Mouse (Mus musculus) neural tube, embryonic 15.5 days (tissue): ENCODE results near the gene Fbf1. TPM values are rescaled to one million over a fixed set of nuclear protein-coding genes. Genes with fewer than 3 reads are reported as not detected.
A peak's percentile ranks its signal among the peaks of the same experiment; 100 is the strongest.

ENCODE experiments used
- ATAC-seq: fragments of 200-750 bp; cut with Nextera tagmentation; 2 replicates; pipeline ENCODE4 v1.8.0; 2017; ENCODE audit warnings: mild to moderate bottlenecking, moderate TSS enrichment, moderate library complexity; ENCODE audit not compliant: low FRiP score
- H3K27ac ChIP-seq: fragments of 300-500 bp; sonication (generic); replicated peaks from 2 replicates; pipeline ENCODE4 v1.5.1; 2015; ENCODE audit warnings: mild to moderate bottlenecking, inconsistent platforms
- H3K27me3 ChIP-seq: fragments of 300-500 bp; sonication (generic); replicated peaks from 2 replicates; pipeline ENCODE4 v1.6.1; 2015; ENCODE audit warnings: inconsistent platforms
- H3K36me3 ChIP-seq: fragments of 300-500 bp; sonication (generic); 2 replicates; pipeline ENCODE4 v1.6.1; 2015; ENCODE audit warnings: inconsistent platforms
- H3K4me1 ChIP-seq: fragments of 300-500 bp; sonication (generic); 2 replicates; pipeline ENCODE4 v1.6.1; 2015; ENCODE audit warnings: inconsistent platforms
- H3K4me2 ChIP-seq: fragments of 300-500 bp; sonication (generic); 2 replicates; pipeline ENCODE4 v1.6.1; 2015; ENCODE audit warnings: inconsistent platforms, mild to moderate bottlenecking, moderate library complexity
- H3K4me3 ChIP-seq: fragments of 300-500 bp; sonication (generic); replicated peaks from 2 replicates; pipeline ENCODE4 v1.5.1; 2015; ENCODE audit warnings: mild to moderate bottlenecking, inconsistent platforms
- H3K9ac ChIP-seq: fragments of 300-500 bp; sonication (generic); replicated peaks from 2 replicates; pipeline ENCODE4 v1.6.1; 2015; ENCODE audit warnings: mild to moderate bottlenecking, inconsistent platforms
- H3K9me3 ChIP-seq: fragments of 300-500 bp; sonication (generic); replicated peaks from 2 replicates; pipeline ENCODE4 v1.6.1; 2016; ENCODE audit warnings: inconsistent platforms
- WGBS: fragments of 180-500 bp; shearing (Covaris S2); methylation state at CpG from one replicate; pipeline ENCODE4 v1.1.7; 2015; ENCODE audit warnings: mixed read lengths; 5-methylcytosine and 5-hydroxymethylcytosine counted together
- polyA plus RNA-seq: library from polyadenylated mRNA; unstranded; fragments of >200 nt; fragmentation: Nextera tagmentation; extraction: Ambion mirVana; gene quantifications from 2 replicates; pipeline ENCODE4 v1.2.1, GENCODE M21; 2015

Fbf1 gene
- polyA plus RNA-seq, 1 experiment from 2014 or later: 48.5 TPM

DNA sequence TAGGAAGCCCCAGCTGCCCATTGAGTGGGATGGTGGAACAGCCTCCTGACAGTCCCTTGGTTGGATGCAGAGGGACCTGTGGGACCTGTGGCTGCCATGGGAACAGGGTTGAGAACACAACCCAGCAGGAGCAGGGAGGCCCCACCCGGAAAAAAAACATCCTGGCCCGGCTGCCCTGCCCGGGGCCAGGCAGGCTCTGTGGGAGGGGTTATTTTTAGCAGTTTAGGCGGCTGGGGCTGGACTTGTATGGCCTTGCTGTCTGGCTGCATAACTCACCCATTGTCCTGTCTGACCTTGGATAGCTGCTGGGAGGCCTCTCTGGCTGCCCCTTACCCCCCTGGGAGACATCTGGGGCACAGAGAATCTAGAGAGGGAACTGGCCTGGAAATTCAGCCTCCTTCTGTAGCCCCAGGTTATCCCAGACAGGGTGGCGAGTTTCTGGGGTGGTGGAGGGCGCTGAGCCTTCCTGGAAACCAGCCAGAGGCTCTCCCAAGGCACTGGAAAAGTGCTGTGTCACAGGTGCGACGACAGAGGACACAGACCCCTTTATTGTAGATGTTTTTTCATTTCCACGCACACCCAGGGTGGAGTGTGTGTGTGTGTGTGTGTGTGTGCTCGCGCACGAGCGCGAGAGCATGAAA lies 63.8 kb downstream of the Fbf1 start:
- no peak overlapping the region for H3K9ac ChIP-seq
- 0 out of 2 replicates have a peak, but pooled peaks have one; percentile 22 for ATAC-seq
- H3K9me3 ChIP-seq: no peaks in the 10 kb centered on the region
- peak overlapping the region; percentile 56 for H3K27ac ChIP-seq
- 33% methylated on average over 14 of the region's 14 CpGs for WGBS
- no peak overlapping the region for H3K4me3 ChIP-seq
- H3K4me2 ChIP-seq: no peak overlapping the region
- peaks cover 51% of the 10 kb centered on the region for H3K4me1 ChIP-seq
- no peaks in the 10 kb centered on the region for H3K36me3 ChIP-seq
- peaks cover 38% of the 10 kb centered on the region for H3K27me3 ChIP-seq

DNA sequence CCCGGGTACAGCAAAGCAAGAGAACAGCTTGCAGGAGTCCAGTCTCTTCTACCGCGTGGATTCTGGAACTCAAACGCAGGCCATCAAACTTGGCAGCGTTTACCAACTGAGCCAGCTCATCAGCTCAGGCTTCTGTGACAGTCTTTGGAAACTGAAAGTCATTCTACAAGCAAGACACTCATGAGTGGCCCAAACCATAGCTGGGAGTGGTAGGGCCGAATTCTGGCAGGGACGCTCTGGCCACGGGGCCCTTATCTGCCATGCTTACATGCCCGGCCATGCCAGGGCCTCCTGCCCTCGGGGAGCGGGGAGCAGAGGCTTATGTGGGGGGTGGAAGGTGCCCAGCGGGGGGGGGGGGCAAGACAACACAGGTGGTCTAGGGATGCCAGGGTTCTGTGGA lies 64.4 kb downstream of the Fbf1 start:
- no peak for ATAC-seq
- H3K27me3 ChIP-seq: peaks cover 32% of the 10 kb centered on the region
- H3K4me1 ChIP-seq: peaks cover 46% of the 10 kb centered on the region
- WGBS: 68% methylated on average over 12 of the region's 12 CpGs
- H3K4me3 ChIP-seq: no peak overlapping the region
- H3K27ac ChIP-seq: peak overlapping the region; percentile 56; the same call in 1 of the 2 replicates
- no peaks in the 10 kb centered on the region for H3K9me3 ChIP-seq
- H3K36me3 ChIP-seq: no peaks in the 10 kb centered on the region
- no peak overlapping the region for H3K4me2 ChIP-seq
- no peak overlapping the region for H3K9ac ChIP-seq

DNA sequence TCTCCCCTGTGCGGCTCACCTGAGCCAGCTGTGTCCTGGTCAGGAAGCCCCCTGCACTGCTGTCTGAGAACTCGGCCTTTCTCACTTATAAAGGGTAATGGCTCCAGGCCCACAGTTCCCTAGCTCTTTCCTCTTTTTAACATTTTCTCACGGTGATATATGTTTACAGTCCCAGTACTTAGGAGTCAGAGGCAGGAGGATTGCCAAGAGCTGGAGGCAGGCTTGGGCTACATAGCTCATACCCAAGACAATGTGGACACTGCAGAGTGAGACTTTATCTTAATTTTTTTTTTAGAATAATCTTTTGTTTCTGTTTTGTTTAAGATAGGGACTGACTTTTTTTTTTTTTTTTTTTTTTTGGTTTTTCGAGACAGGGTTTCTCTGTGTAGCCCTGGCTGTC lies 65.5 kb downstream of the Fbf1 start:
- 60% methylated on average over 3 of the region's 4 CpGs for WGBS

DNA sequence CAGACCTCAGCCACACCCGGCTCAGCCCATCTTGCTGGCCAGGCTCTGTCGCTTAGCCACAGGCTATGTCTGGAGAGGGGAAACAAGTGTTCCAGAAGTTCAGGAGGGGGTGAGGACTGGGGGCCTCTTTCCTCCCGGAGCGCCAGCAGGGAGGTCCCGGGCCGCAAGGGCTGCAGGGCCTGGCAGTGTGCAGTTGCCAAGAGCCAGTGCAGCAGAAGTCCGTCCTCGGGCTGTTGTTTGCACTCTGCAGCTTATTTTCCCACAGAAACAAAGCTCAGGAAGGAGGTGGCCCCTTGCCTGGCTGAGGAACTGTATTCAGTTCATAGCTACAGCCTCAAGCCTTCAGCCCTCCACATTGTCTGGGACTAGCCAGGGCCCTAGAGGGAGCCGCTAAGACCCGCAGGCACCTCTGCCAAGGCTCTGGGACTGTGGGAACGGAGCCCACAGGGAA lies 66.0 kb downstream of the Fbf1 start:
- Histone ChIP-seq H3K27ac (peak overlapping the region; percentile 85), H3K27me3 (peaks cover 16% of the 10 kb centered on the region), H3K9ac (no peak overlapping the region), H3K9me3 (no peaks in the 10 kb centered on the region), H3K36me3 (no peaks in the 10 kb centered on the region), H3K4me3 (no peak overlapping the region), H3K4me1 (peaks cover 31% of the 10 kb centered on the region), H3K4me2 (0 out of 2 replicates have a peak overlapping the region, but pooled peaks have one; percentile 5)
- ATAC-seq: peak; percentile 77; the same call in 1 of the 2 replicates
- 29% methylated on average over 11 of the region's 11 CpGs for WGBS

More for the DNA sequence above, 65.5 kb downstream of the Fbf1 start:
- Histone ChIP-seq H3K9ac (no peak overlapping the region), H3K36me3 (no peaks in the 10 kb centered on the region), H3K27ac (peak overlapping the region; percentile 85), H3K4me1 (peaks cover 35% of the 10 kb centered on the region), H3K4me3 (no peak overlapping the region), H3K9me3 (no peaks in the 10 kb centered on the region), H3K4me2 (no peak overlapping the region), H3K27me3 (peaks cover 21% of the 10 kb centered on the region)
- no peak; the same call in 1 of the 2 replicates for ATAC-seq

DNA sequence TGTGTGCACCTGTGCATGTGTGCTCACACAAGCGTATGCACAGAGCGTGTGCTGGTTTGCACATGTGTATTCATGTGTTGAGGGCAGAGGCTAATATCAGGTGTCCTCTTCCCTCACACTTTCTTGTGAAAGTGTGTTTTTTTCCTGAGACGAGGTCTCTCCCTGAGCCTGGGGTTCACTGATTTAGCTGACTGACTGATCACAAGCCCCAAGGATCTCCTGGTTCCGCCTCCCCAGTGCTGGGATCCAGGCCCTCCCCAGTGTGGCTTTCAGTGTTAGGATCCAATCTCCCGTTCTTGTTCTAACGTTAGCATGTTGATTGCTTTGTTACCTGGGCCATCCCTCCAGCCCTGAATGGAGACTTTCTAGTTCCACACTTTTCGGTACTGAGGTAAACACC lies 67.1 kb downstream of the Fbf1 start:
- 82% methylated on average over 7 of the region's 7 CpGs for WGBS
- H3K27ac ChIP-seq: peak overlapping the region; percentile 85
- no peaks in the 10 kb centered on the region for H3K36me3 ChIP-seq
- H3K27me3 ChIP-seq: peaks cover 5% of the 10 kb centered on the region; the same call in 1 of the 2 replicates
- no peak overlapping the region for H3K4me3 ChIP-seq
- H3K9me3 ChIP-seq: no peaks in the 10 kb centered on the region
- H3K4me2 ChIP-seq: no peak overlapping the region
- no peak overlapping the region for H3K9ac ChIP-seq
- H3K4me1 ChIP-seq: peaks cover 27% of the 10 kb centered on the region
- no peak for ATAC-seq

DNA sequence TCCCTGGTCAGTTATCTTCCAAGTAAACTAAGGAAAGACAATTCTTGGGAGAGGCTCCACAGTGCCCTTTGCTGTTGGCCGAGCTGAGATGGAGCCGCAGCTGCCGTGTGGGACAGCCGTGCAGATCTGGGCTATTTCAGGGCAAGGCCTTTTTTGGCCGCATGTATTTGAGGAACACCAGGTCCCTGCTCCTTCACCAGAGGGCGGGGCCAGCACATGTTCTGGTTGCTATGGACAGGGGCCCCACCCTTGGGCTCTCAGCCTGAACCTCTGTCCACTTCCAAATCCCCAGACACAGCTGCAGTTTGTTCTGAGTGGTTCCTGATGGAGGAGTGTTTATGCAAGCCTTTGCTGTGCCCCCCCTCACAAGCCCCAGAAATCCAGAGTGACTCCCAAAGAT lies 67.6 kb downstream of the Fbf1 start:
- Histone ChIP-seq H3K4me1 (peaks cover 27% of the 10 kb centered on the region), H3K27ac (no peak overlapping the region), H3K4me3 (no peak overlapping the region), H3K4me2 (no peak overlapping the region), H3K9me3 (no peaks in the 10 kb centered on the region), H3K9ac (no peak overlapping the region), H3K27me3 (peaks cover under 1% of the 10 kb centered on the region; the same call in 1 of the 2 replicates), H3K36me3 (no peaks in the 10 kb centered on the region)
- 85% methylated on average over 6 of the region's 6 CpGs for WGBS
- ATAC-seq: no peak

DNA sequence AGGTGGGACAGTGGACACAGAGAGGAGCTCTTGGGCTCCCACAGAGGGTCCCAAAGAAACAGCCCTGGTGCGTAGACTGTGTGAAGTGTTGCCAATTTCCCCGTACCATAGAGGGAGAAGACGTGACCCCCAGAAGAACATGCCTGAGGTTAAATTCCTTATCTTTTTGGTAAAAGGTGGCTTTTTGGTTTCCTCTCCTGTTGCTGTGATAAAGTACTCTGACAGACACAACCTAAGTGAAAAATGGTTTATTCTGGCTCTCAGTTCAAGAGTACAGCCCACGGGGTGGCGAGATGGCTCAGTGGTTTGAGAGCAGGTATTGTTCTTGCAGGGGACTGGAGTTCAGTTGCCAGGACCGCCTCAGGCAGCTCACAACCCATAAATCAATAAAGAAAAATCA lies 68.5 kb downstream of the Fbf1 start:
- Histone ChIP-seq H3K27me3 (no peaks in the 10 kb centered on the region), H3K27ac (no peak overlapping the region), H3K9ac (no peak overlapping the region), H3K4me3 (no peak overlapping the region), H3K36me3 (no peaks in the 10 kb centered on the region), H3K9me3 (no peaks in the 10 kb centered on the region), H3K4me1 (peaks cover 25% of the 10 kb centered on the region), H3K4me2 (no peak overlapping the region)
- WGBS: 89% methylated on average over 6 of the region's 6 CpGs
- no peak for ATAC-seq

DNA sequence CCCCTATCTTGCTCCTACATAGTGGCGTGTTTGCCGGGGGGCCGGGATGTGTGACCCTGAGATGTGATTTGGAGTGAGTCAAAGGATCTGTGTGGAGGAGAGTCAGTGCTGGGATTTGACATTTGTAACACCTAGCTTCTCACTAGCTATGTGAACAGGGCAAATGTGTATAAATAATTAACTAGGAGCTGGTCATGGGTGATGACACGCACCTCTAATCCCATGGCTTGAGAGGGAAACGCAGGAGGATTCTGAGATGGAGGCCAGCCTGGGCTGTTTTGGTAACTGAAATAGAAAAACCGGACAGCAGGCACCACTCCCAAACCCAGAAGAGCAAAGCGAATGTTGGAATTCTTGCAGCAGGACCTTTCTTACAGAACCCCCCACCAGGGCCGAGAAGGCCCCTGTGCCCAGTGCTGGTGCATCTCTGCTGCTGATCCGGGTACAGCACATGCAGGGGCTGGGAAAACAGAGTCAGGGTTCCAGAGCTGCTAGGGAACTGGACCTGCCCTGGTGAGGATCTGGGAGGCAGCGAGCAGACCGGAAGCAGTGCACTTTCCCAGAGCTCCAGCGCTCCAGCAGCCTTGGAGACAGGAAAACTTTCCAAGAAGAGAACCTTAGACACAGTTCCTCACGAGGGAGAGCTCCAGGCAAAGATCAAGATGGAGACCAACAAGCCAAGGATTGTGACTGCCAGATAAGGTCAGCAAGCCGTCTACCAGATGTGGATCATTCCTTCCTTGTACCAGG lies 69.1 kb downstream of the Fbf1 start:
- no peak overlapping the region for H3K4me3 ChIP-seq
- no peak overlapping the region for H3K27ac ChIP-seq
- H3K9me3 ChIP-seq: no peaks in the 10 kb centered on the region
- ATAC-seq: no peak
- H3K27me3 ChIP-seq: no peaks in the 10 kb centered on the region
- H3K4me1 ChIP-seq: peaks cover 19% of the 10 kb centered on the region
- 74% methylated on average over 14 of the region's 14 CpGs for WGBS
- H3K9ac ChIP-seq: no peak overlapping the region
- H3K4me2 ChIP-seq: no peak overlapping the region
- H3K36me3 ChIP-seq: no peaks in the 10 kb centered on the region

DNA sequence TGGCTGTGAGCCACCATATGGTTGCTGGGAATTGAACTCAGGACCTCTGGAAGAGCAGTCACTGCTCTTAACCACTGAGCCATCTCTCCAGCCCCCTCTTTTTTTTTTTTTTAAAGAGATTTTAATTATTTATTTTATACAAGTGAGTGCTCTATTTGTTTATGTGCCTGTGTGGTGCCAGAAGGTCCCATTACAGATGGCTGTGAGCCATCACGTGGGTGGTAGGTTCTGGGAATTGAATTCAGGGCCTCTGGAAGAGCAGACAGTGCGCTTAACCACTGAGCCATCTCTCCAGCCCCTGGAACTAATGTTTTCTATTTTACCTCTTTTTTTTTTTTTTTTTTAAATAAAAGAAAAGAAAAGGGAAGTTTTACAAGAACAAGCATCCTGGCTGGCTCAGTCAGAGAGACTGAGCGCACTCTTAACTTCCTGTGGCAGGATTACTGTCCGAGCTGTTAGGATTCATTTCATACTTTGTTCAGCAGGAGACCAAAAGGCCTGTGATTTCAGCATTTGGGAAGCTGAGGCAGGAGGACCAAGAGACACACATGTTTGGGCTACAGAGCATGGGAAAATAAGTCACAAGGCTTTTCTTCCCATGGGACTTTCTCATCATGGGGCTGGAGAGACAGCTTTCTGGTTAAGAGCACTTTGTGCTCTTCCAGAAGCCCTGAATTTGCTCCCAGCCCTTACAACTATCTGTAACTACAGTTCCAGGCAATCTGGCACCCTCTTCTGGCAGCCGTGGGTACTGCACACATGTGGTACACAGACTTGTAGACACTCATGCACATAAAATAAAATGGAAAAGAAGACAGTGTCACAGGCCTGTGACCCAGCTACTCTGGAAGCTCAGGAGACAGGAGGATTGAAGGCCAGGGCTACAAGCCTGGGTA lies 71.5 kb downstream of the Fbf1 start:
- no peak overlapping the region for H3K9ac ChIP-seq
- H3K27ac ChIP-seq: no peak overlapping the region
- H3K27me3 ChIP-seq: no peaks in the 10 kb centered on the region
- H3K36me3 ChIP-seq: no peaks in the 10 kb centered on the region
- peaks cover 4% of the 10 kb centered on the region; the same call in 1 of the 2 replicates for H3K4me1 ChIP-seq
- 95% methylated on average over 5 of the region's 5 CpGs for WGBS
- H3K4me2 ChIP-seq: no peak overlapping the region
- no peak for ATAC-seq
- H3K4me3 ChIP-seq: no peak overlapping the region
- no peaks in the 10 kb centered on the region for H3K9me3 ChIP-seq

DNA sequence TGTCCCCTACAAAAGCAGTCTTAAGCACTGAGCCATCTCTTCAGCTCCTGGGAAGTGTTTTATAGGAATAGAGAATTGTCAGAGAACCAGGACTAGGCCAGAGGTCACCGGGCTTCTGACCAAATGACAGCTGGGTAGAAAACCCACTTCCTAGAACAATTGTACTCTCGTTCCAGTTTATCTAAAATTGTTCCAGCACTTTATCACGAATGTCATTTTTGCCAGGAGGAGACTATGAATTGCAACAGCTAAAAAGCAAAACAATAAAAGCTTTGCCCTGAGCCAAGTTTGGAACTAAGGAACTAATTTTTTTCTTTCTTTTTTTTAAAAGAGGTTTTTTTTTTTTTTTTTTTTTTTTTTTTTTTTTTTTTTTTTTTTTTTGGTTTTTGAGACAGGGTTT lies 72.4 kb downstream of the Fbf1 start:
- no peak overlapping the region for H3K4me2 ChIP-seq
- H3K9ac ChIP-seq: no peak overlapping the region
- no peaks in the 10 kb centered on the region for H3K27me3 ChIP-seq
- no peak overlapping the region for H3K4me3 ChIP-seq
- no peaks in the 10 kb centered on the region for H3K9me3 ChIP-seq
- peaks cover 4% of the 10 kb centered on the region; the same call in 1 of the 2 replicates for H3K4me1 ChIP-seq
- ATAC-seq: no peak
- H3K36me3 ChIP-seq: no peaks in the 10 kb centered on the region
- 78% methylated on average over 3 of the region's 3 CpGs for WGBS
- no peak overlapping the region for H3K27ac ChIP-seq

DNA sequence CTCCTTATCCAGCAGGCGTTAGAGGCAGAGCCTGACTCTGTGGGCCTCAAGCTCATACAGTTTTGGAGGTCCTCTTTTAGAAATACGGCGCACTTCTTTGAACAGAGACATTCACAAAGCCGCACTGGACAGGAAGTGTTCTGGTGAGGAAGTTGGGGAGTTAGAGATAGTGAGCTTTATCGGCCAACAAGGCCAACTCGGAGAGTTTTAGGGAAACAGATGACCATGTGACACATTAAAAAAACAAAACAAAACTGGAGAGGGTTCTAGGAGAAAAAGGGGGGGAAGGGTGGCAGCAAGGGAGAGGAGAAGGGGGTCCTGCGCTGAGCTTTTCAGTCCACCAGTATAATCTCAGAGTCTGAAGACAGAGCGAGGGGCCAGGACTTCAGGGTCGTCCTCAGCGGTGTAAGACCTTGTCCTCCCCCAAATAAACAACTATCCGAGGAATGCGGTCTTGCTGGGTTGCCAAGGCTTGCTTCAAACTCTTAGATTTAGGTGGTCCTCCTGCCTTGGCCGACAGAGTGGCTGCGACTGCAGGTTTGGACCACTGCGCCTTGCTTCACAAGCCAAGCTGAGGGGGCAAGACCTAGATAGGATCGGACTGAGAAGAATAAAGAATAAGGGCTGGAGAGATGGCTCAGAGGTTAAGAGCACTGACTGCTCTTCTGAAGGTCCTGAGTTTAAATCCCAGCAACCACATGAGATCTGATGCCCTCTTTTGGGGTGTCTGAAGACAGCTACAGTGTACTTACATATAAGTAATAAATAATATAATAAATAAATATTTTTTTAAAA lies 74.0 kb downstream of the Fbf1 start:
- 70% methylated on average over 16 of the region's 16 CpGs for WGBS
- H3K27me3 ChIP-seq: no peaks in the 10 kb centered on the region
- no peak overlapping the region for H3K4me3 ChIP-seq
- H3K4me2 ChIP-seq: no peak overlapping the region
- no peak overlapping the region for H3K27ac ChIP-seq
- ATAC-seq: no peak
- no peak overlapping the region for H3K9ac ChIP-seq
- no peaks in the 10 kb centered on the region for H3K4me1 ChIP-seq
- no peaks in the 10 kb centered on the region for H3K36me3 ChIP-seq
- H3K9me3 ChIP-seq: no peaks in the 10 kb centered on the region
